Mouse (Mus musculus) hindbrain, embryonic 10.5 days (tissue): ENCODE measurements around the gene B9d1. TPM values are rescaled to one million over a fixed set of nuclear protein-coding genes. Genes with fewer than 3 reads are reported as not detected.

Experiments
- DNase-seq: peaks from one replicate; pipeline ENCODE4 v3.0.0-alpha.2; 2017; ENCODE audit warnings: low spot score
- H3K27ac ChIP-seq: fragments of 300-500 bp; sonication (generic); 2 replicates; pipeline ENCODE4 v1.5.1; 2016; ENCODE audit warnings: mild to moderate bottlenecking, moderate library complexity
- H3K27me3 ChIP-seq: fragments of 300-500 bp; sonication (generic); 2 replicates; pipeline ENCODE4 v1.6.1; 2016; ENCODE audit warnings: mild to moderate bottlenecking; ENCODE audit not compliant: poor library complexity, insufficient read depth, severe bottlenecking
- H3K36me3 ChIP-seq: fragments of 300-500 bp; sonication (generic); 2 replicates; pipeline ENCODE4 v1.6.1; 2016; ENCODE audit warnings: mild to moderate bottlenecking, moderate library complexity
- H3K4me1 ChIP-seq: fragments of 300-500 bp; sonication (generic); replicated peaks from 2 replicates; pipeline ENCODE4 v1.6.1; 2016; ENCODE audit warnings: mild to moderate bottlenecking
- H3K4me3 ChIP-seq: fragments of 300-500 bp; sonication (generic); 2 replicates; pipeline ENCODE4 v1.5.1; 2016; ENCODE audit warnings: mild to moderate bottlenecking, moderate library complexity
- H3K9me3 ChIP-seq: fragments of 300-500 bp; sonication (generic); 2 replicates; pipeline ENCODE4 v1.6.1; 2016; ENCODE audit warnings: mild to moderate bottlenecking, moderate library complexity
- WGBS: fragments of 180-500 bp; shearing (Covaris S2); methylation state at CpG from one replicate; pipeline ENCODE4 v1.1.7; 2016; 5-methylcytosine and 5-hydroxymethylcytosine counted together
- polyA plus RNA-seq: library from polyadenylated mRNA; unstranded; fragments of >200 nt; fragmentation: Nextera tagmentation; extraction: Ambion mirVana; gene quantifications from 2 replicates; pipeline ENCODE4 v1.2.1, GENCODE M21; 2016

Gene B9d1
- polyA plus RNA-seq, 1 experiment from 2014 or later: 51.9 TPM

- Histone ChIP-seq H3K27me3 (no peaks in the 10 kb centered on the region), H3K9me3 (no peaks in the 10 kb centered on the region), H3K4me1 (peaks cover 32% of the 10 kb centered on the region), H3K4me3 (no peak overlapping the region), H3K36me3 (peaks cover 57% of the 10 kb centered on the region), H3K27ac (no peak overlapping the region)
- DNase-seq: no peak
- 91% methylated on average over 2 of the region's 2 CpGs for WGBS
Measured at GRCm38 (mm10) chr11:61532820-61533219, 27.9 kb downstream of the B9d1 start.

GRCm38 (mm10) chr11:61533571-61533970 lies 28.6 kb downstream of the B9d1 start:
- no peaks in the 10 kb centered on the region for H3K27me3 ChIP-seq
- H3K9me3 ChIP-seq: no peaks in the 10 kb centered on the region
- H3K4me3 ChIP-seq: no peak overlapping the region
- no peak overlapping the region for H3K27ac ChIP-seq
- peak; percentile 18 for DNase-seq
- 57% methylated on average over 5 of the region's 5 CpGs for WGBS
- peaks cover 32% of the 10 kb centered on the region for H3K4me1 ChIP-seq
- H3K36me3 ChIP-seq: peaks cover 55% of the 10 kb centered on the region

GRCm38 (mm10) chr11:61535530-61535929 lies 30.6 kb downstream of the B9d1 start:
- no peak for DNase-seq
- no peak overlapping the region for H3K27ac ChIP-seq
- 80% methylated on average over 1 of the region's 1 CpGs for WGBS
- no peaks in the 10 kb centered on the region for H3K27me3 ChIP-seq
- peaks cover 23% of the 10 kb centered on the region for H3K4me1 ChIP-seq
- no peaks in the 10 kb centered on the region for H3K9me3 ChIP-seq
- H3K4me3 ChIP-seq: no peak overlapping the region
- peaks cover 48% of the 10 kb centered on the region for H3K36me3 ChIP-seq

- WGBS: 76% methylated on average over 3 of the region's 3 CpGs
- Histone ChIP-seq H3K27ac (no peak overlapping the region), H3K36me3 (peaks cover 51% of the 10 kb centered on the region), H3K4me3 (no peak overlapping the region), H3K4me1 (peaks cover 32% of the 10 kb centered on the region), H3K27me3 (no peaks in the 10 kb centered on the region), H3K9me3 (no peaks in the 10 kb centered on the region)
- DNase-seq: no peak
Measured at GRCm38 (mm10) chr11:61536952-61537351, 32.0 kb downstream of the B9d1 start.

- Histone ChIP-seq H3K4me3 (no peak overlapping the region), H3K36me3 (peaks cover 52% of the 10 kb centered on the region), H3K9me3 (no peaks in the 10 kb centered on the region), H3K4me1 (peaks cover 32% of the 10 kb centered on the region), H3K27ac (no peak overlapping the region), H3K27me3 (no peaks in the 10 kb centered on the region)
- whole genome bisulfite sequencing: 89% methylated on average over 3 of the region's 3 CpGs
- no peak for DNase-seq
Measured at GRCm38 (mm10) chr11:61537362-61537761, 32.4 kb downstream of the B9d1 start.

GRCm38 (mm10) chr11:61540642-61541041 lies 35.7 kb downstream of the B9d1 start:
- H3K36me3 ChIP-seq: peaks cover 65% of the 10 kb centered on the region

GRCm38 (mm10) chr11:61541106-61541505 lies 36.2 kb downstream of the B9d1 start:
- 93% methylated on average over 2 of the region's 2 CpGs for WGBS

More at GRCm38 (mm10) chr11:61540642-61541041, 35.7 kb downstream of the B9d1 start:
- Histone ChIP-seq H3K27me3 (no peaks in the 10 kb centered on the region), H3K9me3 (no peaks in the 10 kb centered on the region), H3K27ac (no peak overlapping the region), H3K4me3 (no peak overlapping the region), H3K4me1 (peaks cover 10% of the 10 kb centered on the region)
- DNase-seq: no peak
- 89% methylated on average over 7 of the region's 7 CpGs for WGBS

GRCm38 (mm10) chr11:61545586-61545985 lies 40.6 kb downstream of the B9d1 start:
- peaks cover 55% of the 10 kb centered on the region for H3K36me3 ChIP-seq
- H3K27ac ChIP-seq: no peak overlapping the region
- no peaks in the 10 kb centered on the region for H3K9me3 ChIP-seq
- DNase-seq: no peak
- no peaks in the 10 kb centered on the region for H3K27me3 ChIP-seq
- 94% methylated on average over 2 of the region's 2 CpGs for WGBS
- no peak overlapping the region for H3K4me3 ChIP-seq
- peaks cover 8% of the 10 kb centered on the region for H3K4me1 ChIP-seq

More at GRCm38 (mm10) chr11:61541106-61541505, 36.2 kb downstream of the B9d1 start:
- no peak for DNase-seq
- Histone ChIP-seq H3K36me3 (peaks cover 66% of the 10 kb centered on the region), H3K9me3 (no peaks in the 10 kb centered on the region), H3K27me3 (no peaks in the 10 kb centered on the region), H3K4me3 (no peak overlapping the region), H3K27ac (no peak overlapping the region), H3K4me1 (peaks cover 10% of the 10 kb centered on the region)

GRCm38 (mm10) chr11:61546452-61546851 lies 41.5 kb downstream of the B9d1 start:
- no peak overlapping the region for H3K27ac ChIP-seq
- 92% methylated on average over 10 of the region's 10 CpGs for WGBS
- peaks cover 8% of the 10 kb centered on the region; the same call in 1 of the 2 replicates for H3K4me1 ChIP-seq
- H3K27me3 ChIP-seq: no peaks in the 10 kb centered on the region
- peaks cover 47% of the 10 kb centered on the region for H3K36me3 ChIP-seq
- DNase-seq: no peak
- H3K9me3 ChIP-seq: no peaks in the 10 kb centered on the region
- H3K4me3 ChIP-seq: no peak overlapping the region

- H3K9me3 ChIP-seq: no peaks in the 10 kb centered on the region
- peaks cover 8% of the 10 kb centered on the region; the same call in 1 of the 2 replicates for H3K4me1 ChIP-seq
- H3K27me3 ChIP-seq: no peaks in the 10 kb centered on the region
- H3K36me3 ChIP-seq: peaks cover 36% of the 10 kb centered on the region
- no peak overlapping the region for H3K27ac ChIP-seq
- no peak for DNase-seq
- H3K4me3 ChIP-seq: no peak overlapping the region
- WGBS: 90% methylated on average over 4 of the region's 4 CpGs
Measured at GRCm38 (mm10) chr11:61547710-61548109, 42.8 kb downstream of the B9d1 start.

GRCm38 (mm10) chr11:61550631-61551030 lies 45.7 kb downstream of the B9d1 start:
- Histone ChIP-seq H3K36me3 (peaks cover 12% of the 10 kb centered on the region), H3K4me1 (0 out of 2 replicates have a peak, but pooled peaks cover 20% of the 10 kb centered on the region), H3K27ac (no peak overlapping the region), H3K4me3 (no peak overlapping the region), H3K27me3 (no peaks in the 10 kb centered on the region), H3K9me3 (no peaks in the 10 kb centered on the region)
- no peak for DNase-seq

- no peaks in the 10 kb centered on the region for H3K36me3 ChIP-seq
- 84% methylated on average over 3 of the region's 3 CpGs for WGBS
- H3K27me3 ChIP-seq: no peaks in the 10 kb centered on the region
- H3K4me3 ChIP-seq: no peak overlapping the region
- 0 out of 2 replicates have a peak, but pooled peaks cover 20% of the 10 kb centered on the region for H3K4me1 ChIP-seq
- no peak overlapping the region for H3K27ac ChIP-seq
- no peaks in the 10 kb centered on the region for H3K9me3 ChIP-seq
- DNase-seq: no peak
Measured at GRCm38 (mm10) chr11:61553015-61553754, 48.2 kb downstream of the B9d1 start.

- Histone ChIP-seq H3K4me1 (0 out of 2 replicates have a peak, but pooled peaks cover 2% of the 10 kb centered on the region), H3K9me3 (no peaks in the 10 kb centered on the region), H3K27me3 (no peaks in the 10 kb centered on the region), H3K4me3 (no peak overlapping the region), H3K27ac (no peak overlapping the region), H3K36me3 (no peaks in the 10 kb centered on the region)
- DNase-seq: no peak
- 86% methylated on average over 5 of the region's 5 CpGs for WGBS
Measured at GRCm38 (mm10) chr11:61559572-61559971, 54.6 kb downstream of the B9d1 start.
